Mouse (Mus musculus) neural tube, embryonic 13.5 days (tissue): ENCODE measurements around the gene Cyb561d2. TPM values are rescaled to one million over a fixed set of nuclear protein-coding genes. Genes with fewer than 3 reads are reported as not detected.
A peak's percentile ranks its signal among the peaks of the same experiment; 100 is the strongest.
"Not testable (repeated sequence)": the region's sequence is repeated elsewhere in the genome, so short reads cannot be mapped to it uniquely, and the experiment has no call there.

Experiments
- ATAC-seq: fragments of 200-750 bp; cut with Nextera tagmentation; 2 replicates; pipeline ENCODE4 v1.8.0; 2017; ENCODE audit warnings: low read depth, mild to moderate bottlenecking, moderate TSS enrichment, moderate library complexity
- H3K27ac ChIP-seq: fragments of 300-500 bp; sonication (generic); replicated peaks from 2 replicates; pipeline ENCODE4 v1.5.1; 2015; ENCODE audit warnings: moderate library complexity, mild to moderate bottlenecking, inconsistent platforms
- H3K27me3 ChIP-seq: fragments of 300-500 bp; sonication (generic); 2 replicates; pipeline ENCODE4 v1.6.1; 2015; ENCODE audit warnings: mild to moderate bottlenecking, inconsistent platforms
- H3K36me3 ChIP-seq: fragments of 300-500 bp; sonication (generic); 2 replicates; pipeline ENCODE4 v1.6.1; 2015; ENCODE audit warnings: mild to moderate bottlenecking, inconsistent platforms
- H3K4me1 ChIP-seq: fragments of 300-500 bp; sonication (generic); replicated peaks from 2 replicates; pipeline ENCODE4 v1.6.1; 2015; ENCODE audit warnings: inconsistent platforms
- H3K4me2 ChIP-seq: fragments of 300-500 bp; sonication (generic); 2 replicates; pipeline ENCODE4 v1.6.1; 2015; ENCODE audit warnings: inconsistent platforms, mild to moderate bottlenecking, moderate library complexity
- H3K4me3 ChIP-seq: fragments of 300-500 bp; sonication (generic); 2 replicates; pipeline ENCODE4 v1.5.1; 2015; ENCODE audit warnings: mild to moderate bottlenecking, inconsistent platforms
- H3K9ac ChIP-seq: fragments of 300-500 bp; sonication (generic); 2 replicates; pipeline ENCODE4 v1.6.1; 2015; ENCODE audit warnings: moderate library complexity, mild to moderate bottlenecking, inconsistent platforms
- H3K9me3 ChIP-seq: fragments of 300-500 bp; sonication (generic); 2 replicates; pipeline ENCODE4 v1.6.1; 2016; ENCODE audit warnings: inconsistent platforms
- WGBS: fragments of 180-500 bp; shearing (Covaris S2); methylation state at CpG from one replicate; pipeline ENCODE4 v1.1.7; 2015; 5-methylcytosine and 5-hydroxymethylcytosine counted together
- polyA plus RNA-seq: library from polyadenylated mRNA; unstranded; fragments of >200 nt; fragmentation: Nextera tagmentation; extraction: Ambion mirVana; gene quantifications from 2 replicates; pipeline ENCODE4 v1.2.1, GENCODE M21; 2015

The Cyb561d2 gene
- polyA plus RNA-seq, 1 experiment from 2014 or later: 40.1 TPM

- Histone ChIP-seq H3K4me2 (peak overlapping the region; percentile 97; the same call in 1 of the 2 replicates), H3K27ac (peak overlapping the region; percentile 88; the same call in 1 of the 2 replicates), H3K4me1 (peaks cover 51% of the 10 kb centered on the region), H3K4me3 (no peak overlapping the region), H3K9me3 (no peaks in the 10 kb centered on the region), H3K27me3 (no peaks in the 10 kb centered on the region), H3K36me3 (peaks cover 25% of the 10 kb centered on the region), H3K9ac (peak overlapping the region; percentile 85; the same call in 1 of the 2 replicates)
- 90% methylated on average over 14 of the region's 14 CpGs for WGBS
- ATAC-seq: no peak
Observed at GRCm38 (mm10) chr9:107579023-107579900, 37.3 kb upstream of the Cyb561d2 start.

- Histone ChIP-seq H3K4me2 (peak within 1 kb of the TSS; percentile 97; the same call in 1 of the 2 replicates), H3K4me1 (peaks cover 51% of the 10 kb centered on the region), H3K27me3 (no peaks in the 10 kb centered on the region), H3K36me3 (peaks cover 24% of the 10 kb centered on the region), H3K27ac (peak within 1 kb of the TSS; percentile 88; the same call in 1 of the 2 replicates), H3K9ac (peak within 1 kb of the TSS; percentile 85; the same call in 1 of the 2 replicates), H3K4me3 (no peak within 1 kb of the TSS), H3K9me3 (no peaks in the 10 kb centered on the region)
- ATAC-seq: no peak
- 80% methylated on average over 3 of the region's 3 CpGs for WGBS
Observed at GRCm38 (mm10) chr9:107578587-107578986, 36.6 kb upstream of the Cyb561d2 start, which contains the start of gene Naa80. Gene Naa80 (plus strand): TSS chr9:107578887.

GRCm38 (mm10) chr9:107577871-107578270 lies 35.9 kb upstream of the Cyb561d2 start:
- no peaks in the 10 kb centered on the region for H3K9me3 ChIP-seq
- WGBS: 96% methylated on average over 10 of the region's 10 CpGs
- H3K9ac ChIP-seq: no peak overlapping the region
- H3K27ac ChIP-seq: no peak overlapping the region
- H3K4me2 ChIP-seq: no peak overlapping the region
- no peaks in the 10 kb centered on the region for H3K27me3 ChIP-seq
- H3K4me3 ChIP-seq: no peak overlapping the region
- H3K36me3 ChIP-seq: peaks cover 24% of the 10 kb centered on the region
- H3K4me1 ChIP-seq: peaks cover 51% of the 10 kb centered on the region
- no peak for ATAC-seq

GRCm38 (mm10) chr9:107576357-107577107 lies 34.5 kb upstream of the Cyb561d2 start, which contains the start of gene Hyal1:
Gene Hyal1 (plus strand): TSS chr9:107576927.
- peak; percentile 41; the same call in 1 of the 2 replicates for ATAC-seq
- Histone ChIP-seq H3K9ac (peak within 1 kb of the TSS; percentile 58), H3K9me3 (no peaks in the 10 kb centered on the region), H3K36me3 (peaks cover 33% of the 10 kb centered on the region), H3K4me1 (peaks cover 55% of the 10 kb centered on the region), H3K4me3 (peak within 1 kb of the TSS; percentile 31), H3K27me3 (no peaks in the 10 kb centered on the region), H3K4me2 (peak within 1 kb of the TSS; percentile 51), H3K27ac (peak within 1 kb of the TSS; percentile 62)
- WGBS: 31% methylated on average over 16 of the region's 16 CpGs

- WGBS: 88% methylated on average over 14 of the region's 14 CpGs
- H3K36me3 ChIP-seq: peaks cover 41% of the 10 kb centered on the region
- no peak overlapping the region for H3K4me2 ChIP-seq
- H3K4me1 ChIP-seq: peaks cover 55% of the 10 kb centered on the region
- H3K27me3 ChIP-seq: no peaks in the 10 kb centered on the region
- H3K27ac ChIP-seq: no peak overlapping the region
- H3K9ac ChIP-seq: no peak overlapping the region
- no peaks in the 10 kb centered on the region for H3K9me3 ChIP-seq
- no peak overlapping the region for H3K4me3 ChIP-seq
- ATAC-seq: no peak
Observed at GRCm38 (mm10) chr9:107575579-107576356, 33.8 kb upstream of the Cyb561d2 start.

- not testable (repeated sequence) for H3K9ac ChIP-seq, H3K9me3 ChIP-seq, H3K4me3 ChIP-seq, H3K27me3 ChIP-seq, H3K27ac ChIP-seq, H3K4me2 ChIP-seq, ATAC-seq
- 76% methylated on average over 6 of the region's 6 CpGs for WGBS
- Histone ChIP-seq H3K4me1 (peaks cover 50% of the 10 kb centered on the region), H3K36me3 (peaks cover 45% of the 10 kb centered on the region)
Observed at GRCm38 (mm10) chr9:107573774-107574173, 31.8 kb upstream of the Cyb561d2 start.

GRCm38 (mm10) chr9:107572327-107572662 lies 30.3 kb upstream of the Cyb561d2 start:
- Histone ChIP-seq H3K9me3 (no peaks in the 10 kb centered on the region), H3K27ac (no peak overlapping the region), H3K36me3 (peaks cover 45% of the 10 kb centered on the region), H3K9ac (0 out of 2 replicates have a peak overlapping the region, but pooled peaks have one; percentile 17), H3K4me2 (no peak overlapping the region), H3K4me3 (no peak overlapping the region; the same call in 1 of the 2 replicates), H3K4me1 (peaks cover 60% of the 10 kb centered on the region), H3K27me3 (no peaks in the 10 kb centered on the region)
- no peak for ATAC-seq
- 98% methylated on average over 2 of the region's 2 CpGs for WGBS

- H3K9ac ChIP-seq: peak overlapping the region; percentile 92
- no peaks in the 10 kb centered on the region for H3K9me3 ChIP-seq
- peaks cover 48% of the 10 kb centered on the region for H3K36me3 ChIP-seq
- no peak overlapping the region for H3K27ac ChIP-seq
- H3K4me1 ChIP-seq: peaks cover 60% of the 10 kb centered on the region
- H3K4me2 ChIP-seq: peak overlapping the region; percentile 96
- peak overlapping the region; percentile 85; the same call in 1 of the 2 replicates for H3K4me3 ChIP-seq
- ATAC-seq: no peak
- WGBS: 93% methylated on average over 22 of the region's 22 CpGs
- no peaks in the 10 kb centered on the region for H3K27me3 ChIP-seq
Observed at GRCm38 (mm10) chr9:107571534-107572326, 29.7 kb upstream of the Cyb561d2 start.

GRCm38 (mm10) chr9:107570845-107571244 lies 28.9 kb upstream of the Cyb561d2 start:
- no peak overlapping the region for H3K27ac ChIP-seq
- H3K4me2 ChIP-seq: peak overlapping the region; percentile 96
- peaks cover 54% of the 10 kb centered on the region for H3K4me1 ChIP-seq
- 93% methylated on average over 21 of the region's 21 CpGs for WGBS
- H3K9me3 ChIP-seq: no peaks in the 10 kb centered on the region
- H3K4me3 ChIP-seq: peak overlapping the region; percentile 85
- no peaks in the 10 kb centered on the region for H3K27me3 ChIP-seq
- H3K36me3 ChIP-seq: peaks cover 55% of the 10 kb centered on the region
- ATAC-seq: no peak
- peak overlapping the region; percentile 92 for H3K9ac ChIP-seq

GRCm38 (mm10) chr9:107570016-107570415 lies 28.0 kb upstream of the Cyb561d2 start:
- H3K9ac ChIP-seq: peak overlapping the region; percentile 92
- ATAC-seq: no peak
- H3K4me2 ChIP-seq: peak overlapping the region; percentile 96
- 54% methylated on average over 13 of the region's 13 CpGs for WGBS
- peaks cover 63% of the 10 kb centered on the region for H3K36me3 ChIP-seq
- H3K27me3 ChIP-seq: no peaks in the 10 kb centered on the region
- H3K9me3 ChIP-seq: no peaks in the 10 kb centered on the region
- peak overlapping the region; percentile 84 for H3K27ac ChIP-seq
- peaks cover 59% of the 10 kb centered on the region for H3K4me1 ChIP-seq
- peak overlapping the region; percentile 85 for H3K4me3 ChIP-seq

- Histone ChIP-seq H3K4me3 (peak overlapping the region; percentile 85), H3K27ac (peak overlapping the region; percentile 84), H3K4me1 (peaks cover 62% of the 10 kb centered on the region), H3K27me3 (no peaks in the 10 kb centered on the region), H3K4me2 (peak overlapping the region; percentile 96), H3K9ac (peak overlapping the region; percentile 92), H3K9me3 (no peaks in the 10 kb centered on the region), H3K36me3 (peaks cover 63% of the 10 kb centered on the region)
- peak; percentile 33 for ATAC-seq
- under 1% methylated on average over 20 of the region's 23 CpGs for WGBS
Observed at GRCm38 (mm10) chr9:107569270-107569669, 27.3 kb upstream of the Cyb561d2 start.
